Mouse (Mus musculus) liver, embryonic 14.5 days (tissue): ENCODE measurements around the gene Afap1. TPM values are rescaled to one million over a fixed set of nuclear protein-coding genes. Genes with fewer than 3 reads are reported as not detected.

Experiments
- ATAC-seq: fragments of 200-750 bp; cut with Nextera tagmentation; 2 replicates; pipeline ENCODE4 v1.8.0; 2017; ENCODE audit warnings: moderate number of reproducible peaks, mild to moderate bottlenecking, moderate library complexity; ENCODE audit not compliant: insufficient read depth
- DNase-seq, 3 experiments: peaks; one replicate each; pipeline ENCODE4 v3.0.0-alpha.2; 2012 to 2013; ENCODE audit warnings: low read depth in 3 of 3, low spot score in 3 of 3
- H3K27ac ChIP-seq: fragments of 300-500 bp; sonication (generic); 2 replicates; pipeline ENCODE4 v1.5.1; 2014; ENCODE audit warnings: moderate library complexity, mild to moderate bottlenecking, control low read depth, inconsistent platforms
- H3K27me3 ChIP-seq: fragments of 300-500 bp; sonication (generic); 2 replicates; pipeline ENCODE4 v1.6.1; 2014; ENCODE audit warnings: mild to moderate bottlenecking, low read length, moderate library complexity; ENCODE audit not compliant: control insufficient read depth, insufficient read depth
- H3K36me3 ChIP-seq: fragments of 300-500 bp; sonication (generic); replicated peaks from 2 replicates; pipeline ENCODE4 v1.6.1; 2014; ENCODE audit warnings: low read depth; ENCODE audit not compliant: control insufficient read depth, insufficient read depth
- H3K4me1 ChIP-seq, 2 experiments: fragments of 200-500 bp in 1 of 2; fragments of 300-500 bp in 1 of 2; sonication (generic) in 1 of 2; replicated peaks; 2 replicates each; pipeline ENCODE4 v1.6.1; 2012 to 2014; ENCODE audit warnings: antibody characterized with exemption in 1 of 2, inconsistent platforms in 1 of 2, low read length in 1 of 2; ENCODE audit not compliant: control insufficient read depth in 2 of 2, insufficient read depth in 2 of 2
- H3K4me2 ChIP-seq: fragments of 300-500 bp; sonication (generic); 2 replicates; pipeline ENCODE4 v1.6.1; 2014; ENCODE audit warnings: low read depth, mild to moderate bottlenecking, control low read depth, moderate library complexity
- H3K4me3 ChIP-seq, 2 experiments: fragments of 200-500 bp in 1 of 2; fragments of 300-500 bp in 1 of 2; sonication (generic) in 1 of 2; 2 replicates each; pipeline ENCODE4 v1.5.1; 2012 to 2014; ENCODE audit warnings: low read depth in 2 of 2, low read length in 2 of 2, mild to moderate bottlenecking in 2 of 2, control low read depth in 1 of 2, inconsistent platforms in 1 of 2, moderate library complexity in 1 of 2; ENCODE audit not compliant: insufficient read depth in 1 of 2
- H3K9ac ChIP-seq: fragments of 300-500 bp; sonication (generic); replicated peaks from 2 replicates; pipeline ENCODE4 v1.6.1; 2014; ENCODE audit warnings: mild to moderate bottlenecking, control low read depth, moderate library complexity
- H3K9me3 ChIP-seq: fragments of 300-500 bp; sonication (generic); 2 replicates; pipeline ENCODE4 v1.6.1; 2016; ENCODE audit warnings: low read length, mixed read lengths; ENCODE audit not compliant: control insufficient read depth
- CTCF ChIP-seq: IDR thresholded peaks from 2 replicates; pipeline ENCODE4 v1.5.1; 2016; ENCODE audit warnings: antibody characterized with exemption, low read depth, control low read depth
- EP300 ChIP-seq: IDR thresholded peaks from 2 replicates; pipeline ENCODE4 v1.6.1; 2016; ENCODE audit warnings: antibody characterized with exemption, low read depth
- WGBS: fragments of 180-500 bp; shearing (Covaris S2); extraction: QIAGEN DNeasy Blood & Tissue Kit; methylation state at CpG from one replicate; pipeline ENCODE4 v1.1.7; 2014; ENCODE audit not compliant: insufficient replicate concordance; 5-methylcytosine and 5-hydroxymethylcytosine counted together
- polyA plus RNA-seq, 2 experiments: library from polyadenylated mRNA; depleted of rRNA in 1 of 2; stranded (reverse) in 1 of 2; unstranded in 1 of 2; fragments of >200 nt; fragmentation: Nextera tagmentation in 1 of 2; extraction: Ambion mirVana in 1 of 2; gene quantifications; 2 replicates each; pipeline versions ENCODE4 v1.2.1 to v1.2.3; 2012 to 2014

The Afap1 gene
- polyA plus RNA-seq, 2 experiments = 0.58 to 0.76 TPM

- WGBS = 69% methylated on average over 10 of the region's 10 CpGs
Measured at GRCm38 (mm10) chr5:36007649-36008048, 114.5 kb downstream of the Afap1 start.

GRCm38 (mm10) chr5:36009405-36009804 is 116.3 kb downstream of the Afap1 start:
- Histone ChIP-seq H3K4me2 (no peak overlapping the region), H3K36me3 (no peaks in the 10 kb centered on the region), H3K27me3 (no peaks in the 10 kb centered on the region), H3K4me1 (no peaks in the 10 kb centered on the region), H3K4me3 (no peak overlapping the region), H3K9ac (no peak overlapping the region), H3K9me3 (no peaks in the 10 kb centered on the region), H3K27ac (no peak overlapping the region)
- ATAC-seq (no peak), DNase-seq (no peak)
- TF ChIP-seq CTCF = no peak
- TF ChIP-seq EP300 = no peak
- whole genome bisulfite sequencing = 62% methylated on average over 4 of the region's 4 CpGs

More at GRCm38 (mm10) chr5:36007649-36008048, 114.5 kb downstream of the Afap1 start:
- Histone ChIP-seq H3K36me3 (no peaks in the 10 kb centered on the region), H3K4me1 (no peaks in the 10 kb centered on the region), H3K9me3 (no peaks in the 10 kb centered on the region), H3K4me2 (no peak overlapping the region), H3K9ac (no peak overlapping the region), H3K27me3 (no peaks in the 10 kb centered on the region), H3K27ac (no peak overlapping the region), H3K4me3 (no peak overlapping the region)
- TF ChIP-seq EP300 (no peak), CTCF (no peak)
- no peak for DNase-seq
- no peak for ATAC-seq

GRCm38 (mm10) chr5:36018366-36018765 is 125.2 kb downstream of the Afap1 start:
- TF ChIP-seq EP300 (no peak), CTCF (peak; percentile 62)
- 65% methylated on average over 3 of the region's 3 CpGs for WGBS
- Histone ChIP-seq H3K9me3 (no peaks in the 10 kb centered on the region), H3K9ac (no peak overlapping the region), H3K27ac (no peak overlapping the region), H3K27me3 (no peaks in the 10 kb centered on the region), H3K4me1 (no peaks in the 10 kb centered on the region), H3K4me2 (no peak overlapping the region), H3K4me3 (no peak overlapping the region), H3K36me3 (no peaks in the 10 kb centered on the region)
- no peak for DNase-seq
- no peak for ATAC-seq

- TF ChIP-seq EP300 (no peak), CTCF (no peak)
- Histone ChIP-seq H3K4me3 (no peak overlapping the region), H3K36me3 (no peaks in the 10 kb centered on the region), H3K9ac (no peak overlapping the region), H3K9me3 (no peaks in the 10 kb centered on the region), H3K4me1 (no peaks in the 10 kb centered on the region), H3K4me2 (no peak overlapping the region), H3K27me3 (no peaks in the 10 kb centered on the region), H3K27ac (no peak overlapping the region)
- DNase-seq (no peak), ATAC-seq (no peak)
- 58% methylated on average over 3 of the region's 3 CpGs for WGBS
Measured at GRCm38 (mm10) chr5:36021091-36021490, 128.0 kb downstream of the Afap1 start.

GRCm38 (mm10) chr5:36022361-36022760 is 129.2 kb downstream of the Afap1 start:
- 63% methylated on average over 1 of the region's 1 CpGs for WGBS
- H3K27ac ChIP-seq = no peak overlapping the region
- no peaks in the 10 kb centered on the region for H3K9me3 ChIP-seq
- H3K4me1 ChIP-seq = no peaks in the 10 kb centered on the region
- no peak overlapping the region for H3K4me2 ChIP-seq
- no peak overlapping the region for H3K4me3 ChIP-seq
- H3K27me3 ChIP-seq = no peaks in the 10 kb centered on the region
- ATAC-seq = no peak
- no peak overlapping the region for H3K9ac ChIP-seq
- no peaks in the 10 kb centered on the region for H3K36me3 ChIP-seq
- no peak for DNase-seq
- TF ChIP-seq CTCF = no peak
- TF ChIP-seq EP300 = no peak
